Mouse (Mus musculus) C2C12 (cell line): Measurements from ENCODE around the gene Crisp2.

Experiments
- CTCF ChIP-seq: IDR thresholded peaks from one replicate; pipeline ENCODE4 v1.5.1; 2011; ENCODE audit not compliant: control insufficient read depth, insufficient read depth, insufficient read length
- MYOG ChIP-seq: IDR thresholded peaks from one replicate; pipeline ENCODE4 v1.6.1; 2011; ENCODE audit not compliant: control insufficient read depth, insufficient read length; ENCODE audit errors: extremely low read depth

- TF ChIP-seq MYOG (no peak), CTCF (no peak)
Measured at GRCm38 (mm10) chr17:40831870-40832269, 25.1 kb upstream of the Crisp2 start.
